Mouse (Mus musculus): ENCODE measurements around the gene Zfp518a.

DNA sequence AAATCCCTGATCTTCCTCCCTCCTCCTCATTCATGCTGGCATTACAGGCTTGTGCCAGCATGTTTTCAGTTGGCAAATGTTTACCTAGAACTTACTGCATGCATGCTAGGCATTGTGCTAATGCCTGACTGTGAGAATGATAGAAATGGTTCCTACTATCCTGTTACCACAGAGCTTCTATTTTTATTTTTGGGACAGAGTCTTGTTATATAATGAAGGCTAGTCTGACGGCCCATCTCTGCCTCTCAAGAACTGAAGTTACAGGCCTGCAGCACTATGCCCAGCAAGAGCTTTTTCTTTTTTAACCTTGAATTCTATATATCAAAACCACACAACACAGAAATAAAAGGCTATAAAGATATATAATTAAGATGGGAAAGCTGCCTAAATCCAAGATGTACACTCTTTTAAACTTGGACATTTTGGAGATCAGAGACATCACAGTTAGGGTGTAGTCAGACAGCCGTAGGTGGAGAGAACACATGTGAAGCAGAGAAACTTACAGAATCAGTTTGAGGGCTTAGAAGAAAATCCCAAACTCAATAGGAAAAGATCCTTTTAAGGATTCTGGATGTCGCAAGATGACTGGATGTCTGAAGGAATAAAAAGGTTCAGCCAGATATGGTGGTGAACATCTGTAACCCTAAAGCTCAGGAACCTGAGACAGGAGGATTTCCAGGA is 24.9 kb upstream of the Zfp518a start:
- TF ChIP-seq POLR2A (IDR thresholded peaks at IDR 0.05; ENCODE audit: extremely low read depth, insufficient read depth, low read length) (no peak), CTCF (IDR thresholded peaks at IDR 0.05; ENCODE audit: low read depth, low read length) (no peak)
